Mouse (Mus musculus) liver, embryonic 16.5 days (tissue): ENCODE data around the gene Cct3. TPM values are rescaled to one million over a fixed set of nuclear protein-coding genes. Genes with fewer than 3 reads are reported as not detected.
A peak's percentile ranks its signal among the peaks of the same experiment; 100 is the strongest.
"Not testable (repeated sequence)": the region's sequence is repeated elsewhere in the genome, so short reads cannot be mapped to it uniquely, and the experiment has no call there.

Experiments
- ATAC-seq: fragments of 200-750 bp; cut with Nextera tagmentation; 2 replicates; pipeline ENCODE4 v1.8.0; 2017; ENCODE audit warnings: low read depth, mild to moderate bottlenecking, moderate number of reproducible peaks, moderate library complexity
- H3K27ac ChIP-seq: fragments of 300-500 bp; sonication (generic); 2 replicates; pipeline ENCODE4 v1.5.1; 2014; ENCODE audit warnings: mild to moderate bottlenecking, low read length
- H3K27me3 ChIP-seq: fragments of 300-500 bp; sonication (generic); 2 replicates; pipeline ENCODE4 v1.6.1; 2014; ENCODE audit warnings: low read depth, low read length, mixed read lengths; ENCODE audit not compliant: control insufficient read depth, insufficient read depth
- H3K36me3 ChIP-seq: fragments of 300-500 bp; sonication (generic); 2 replicates; pipeline ENCODE4 v1.6.1; 2014; ENCODE audit warnings: mild to moderate bottlenecking; ENCODE audit not compliant: control insufficient read depth, insufficient read depth
- H3K4me1 ChIP-seq: fragments of 300-500 bp; sonication (generic); 2 replicates; pipeline ENCODE4 v1.6.1; 2014; ENCODE audit warnings: low read depth, low read length, mixed read lengths; ENCODE audit not compliant: control insufficient read depth
- H3K4me2 ChIP-seq: fragments of 300-500 bp; sonication (generic); 2 replicates; pipeline ENCODE4 v1.6.1; 2014; ENCODE audit warnings: low read depth, low read length, mixed read lengths
- H3K4me3 ChIP-seq: fragments of 300-500 bp; sonication (generic); 2 replicates; pipeline ENCODE4 v1.5.1; 2014; ENCODE audit warnings: low read depth, mild to moderate bottlenecking, low read length
- H3K9ac ChIP-seq: fragments of 300-500 bp; sonication (generic); 2 replicates; pipeline ENCODE4 v1.6.1; 2014; ENCODE audit warnings: low read depth, low read length
- H3K9me3 ChIP-seq: fragments of 300-500 bp; sonication (generic); replicated peaks from 2 replicates; pipeline ENCODE4 v1.6.1; 2016; ENCODE audit warnings: low read length; ENCODE audit not compliant: control insufficient read depth
- WGBS: fragments of 180-500 bp; shearing (Covaris S2); extraction: QIAGEN DNeasy Blood & Tissue Kit; methylation state at CpG from one replicate; pipeline ENCODE4 v1.1.7; 2014; ENCODE audit not compliant: insufficient replicate concordance; 5-methylcytosine and 5-hydroxymethylcytosine counted together
- polyA plus RNA-seq: library from polyadenylated mRNA; unstranded; fragments of >200 nt; fragmentation: Nextera tagmentation; extraction: Ambion mirVana; gene quantifications from 2 replicates; pipeline ENCODE4 v1.2.1, GENCODE M21; 2015

The Cct3 gene
- polyA plus RNA-seq, 1 experiment from 2014 or later = 213 TPM

- Histone ChIP-seq H3K9me3 (no peaks in the 10 kb centered on the region), H3K4me3 (peak within 1 kb of the TSS; percentile 59), H3K27me3 (peaks cover 17% of the 10 kb centered on the region), H3K36me3 (peaks cover 30% of the 10 kb centered on the region), H3K27ac (peak within 1 kb of the TSS; percentile 87), H3K9ac (peak within 1 kb of the TSS; percentile 59), H3K4me2 (peak within 1 kb of the TSS; percentile 67), H3K4me1 (peaks cover 53% of the 10 kb centered on the region)
- 3% methylated on average over 16 of the region's 16 CpGs for WGBS
- peak; percentile 68 for ATAC-seq
Observed at GRCm38 (mm10) chr3:88364337-88364736, 67.4 kb downstream of the Cct3 start, which contains the start of gene Paqr6. Gene Paqr6 (plus strand): TSS chr3:88364584.

DNA sequence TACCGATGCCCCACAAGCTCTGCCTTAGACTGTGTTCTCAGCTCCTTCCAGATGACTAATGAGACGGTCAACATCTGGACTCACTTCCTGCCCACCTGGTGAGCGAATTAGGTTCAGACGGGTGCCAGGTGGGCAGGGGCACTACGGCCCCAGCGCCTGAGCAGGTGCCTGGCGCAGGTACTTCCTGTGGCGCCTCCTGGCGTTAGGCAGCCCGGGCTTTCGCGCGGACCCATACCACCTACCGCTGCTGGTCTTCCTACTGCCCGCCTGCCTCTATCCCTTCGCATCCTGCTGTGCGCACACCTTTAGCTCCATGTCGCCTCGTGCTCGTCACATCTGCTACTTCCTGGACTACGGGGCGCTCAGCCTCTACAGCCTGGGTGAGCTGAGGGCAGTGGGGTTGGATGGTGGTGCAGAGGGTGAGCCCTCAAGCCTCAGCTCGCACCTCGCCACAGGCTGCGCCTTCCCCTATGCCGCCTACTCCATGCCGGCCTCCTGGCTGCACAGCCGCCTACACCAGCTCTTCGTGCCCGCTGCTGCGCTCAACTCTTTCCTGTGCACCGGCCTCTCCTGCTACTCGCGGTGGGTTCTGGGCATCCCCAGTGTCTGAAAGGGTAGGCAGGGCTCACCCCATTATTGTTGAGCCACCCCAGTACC lies 68.9 kb downstream of the Cct3 start:
- Histone ChIP-seq H3K4me2 (peak overlapping the region; percentile 67; the same call in 1 of the 2 replicates), H3K36me3 (peaks cover 15% of the 10 kb centered on the region), H3K9ac (no peak overlapping the region), H3K4me1 (peaks cover 52% of the 10 kb centered on the region), H3K27ac (no peak overlapping the region), H3K9me3 (peaks cover 4% of the 10 kb centered on the region; the same call in 1 of the 2 replicates), H3K4me3 (peak overlapping the region; percentile 59; the same call in 1 of the 2 replicates), H3K27me3 (peaks cover 17% of the 10 kb centered on the region)
- no peak for ATAC-seq
- 36% methylated on average over 34 of the region's 34 CpGs for WGBS

DNA sequence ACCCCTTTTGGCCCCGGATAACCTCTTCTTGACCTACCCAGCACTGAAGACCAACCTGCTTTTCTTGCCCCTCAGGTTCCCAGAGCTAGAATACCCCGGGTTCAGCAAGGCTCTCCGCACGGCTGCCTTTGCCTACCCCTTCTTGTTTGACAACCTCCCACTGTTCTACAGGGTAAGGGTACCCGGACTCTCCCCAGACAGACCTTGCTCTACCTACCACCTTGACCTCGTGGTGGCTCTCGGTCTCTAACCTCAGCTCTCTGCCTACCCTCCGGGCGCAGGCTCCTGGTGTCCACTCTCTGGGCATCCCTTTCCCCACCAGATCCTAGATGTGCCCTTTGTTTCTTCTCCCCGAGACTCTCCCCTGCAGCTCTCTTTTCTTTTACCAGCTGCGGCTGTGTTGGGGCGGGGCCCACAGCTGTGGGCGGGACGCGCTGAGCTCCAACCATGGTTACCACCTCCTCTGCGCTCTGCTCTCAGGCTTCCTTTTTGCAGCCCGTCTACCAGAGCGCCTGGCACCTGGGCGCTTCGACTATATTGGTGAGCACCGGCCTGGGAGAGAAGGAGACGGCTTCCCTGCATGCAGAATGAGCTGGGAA lies 70.0 kb downstream of the Cct3 start:
- not testable (repeated sequence) for H3K9ac ChIP-seq, H3K9me3 ChIP-seq, H3K36me3 ChIP-seq, H3K27ac ChIP-seq, H3K4me3 ChIP-seq
- Histone ChIP-seq H3K4me2 (0 out of 2 replicates have a peak overlapping the region, but pooled peaks have one; percentile 46), H3K27me3 (peaks cover 17% of the 10 kb centered on the region), H3K4me1 (peaks cover 42% of the 10 kb centered on the region)
- 7% methylated on average over 18 of the region's 22 CpGs for WGBS
- peak; percentile 45 for ATAC-seq

GRCm38 (mm10) chr3:88367517-88367916 lies 70.6 kb downstream of the Cct3 start:
- Histone ChIP-seq H3K4me1 (peaks cover 36% of the 10 kb centered on the region), H3K27me3 (peaks cover 17% of the 10 kb centered on the region)
- H3K4me3 ChIP-seq, H3K36me3 ChIP-seq, H3K27ac ChIP-seq, H3K9ac ChIP-seq, H3K4me2 ChIP-seq, H3K9me3 ChIP-seq, ATAC-seq: not testable (repeated sequence)
- 36% methylated on average over 3 of the region's 7 CpGs for WGBS

DNA sequence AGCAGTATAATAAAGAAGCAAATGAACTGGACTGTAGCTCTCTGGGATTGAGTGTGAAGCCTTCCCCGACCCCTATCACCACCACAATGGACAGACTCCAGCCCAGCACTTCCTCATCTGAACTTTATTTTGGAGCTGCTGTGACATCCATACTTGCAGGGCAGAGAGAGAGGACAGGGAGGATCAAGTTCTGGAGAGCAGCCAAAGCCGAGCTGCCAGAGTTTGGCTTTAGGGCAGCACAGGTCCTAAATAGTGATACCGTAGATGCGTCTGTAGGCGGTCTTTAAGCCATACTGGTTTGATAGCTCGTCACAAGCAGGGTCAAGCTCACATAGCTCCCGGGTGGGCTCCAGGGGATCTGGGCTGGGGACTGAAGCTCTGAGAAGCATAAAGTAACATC lies 71.6 kb downstream of the Cct3 start:
- not testable (repeated sequence) for H3K36me3 ChIP-seq, H3K4me2 ChIP-seq, H3K27ac ChIP-seq, H3K9ac ChIP-seq, H3K9me3 ChIP-seq, ATAC-seq, H3K4me3 ChIP-seq
- Histone ChIP-seq H3K27me3 (peaks cover 17% of the 10 kb centered on the region), H3K4me1 (peaks cover 26% of the 10 kb centered on the region)
- 66% methylated on average over 7 of the region's 7 CpGs for WGBS

Other genes with a start within 250 kb of the Cct3 start
- gene Naxe, start 238.6 kb upstream of the Cct3 start, polyA plus RNA-seq = 83.2 and 85.0 TPM in 2 replicates
- gene Ttc24, start 218.8 kb upstream of the Cct3 start, polyA plus RNA-seq = not detected in 2 replicates
- gene Iqgap3, start 215.1 kb upstream of the Cct3 start, polyA plus RNA-seq = 7.3 and 7.6 TPM in 2 replicates
- gene Mef2d, start 154.7 kb upstream of the Cct3 start, polyA plus RNA-seq = 5.2 and 7.9 TPM in 2 replicates
- gene Rhbg, start 42.4 kb upstream of the Cct3 start, polyA plus RNA-seq = 4.8 and 6.3 TPM in 2 replicates
- 0.35 TPM in 1 of 2 replicates, not detected in the other for gene Gm38392, start 9.9 kb upstream of the Cct3 start, polyA plus RNA-seq
- 4.1 and 4.7 TPM in 2 replicates for gene Tsacc, start 117 bp upstream of the Cct3 start, polyA plus RNA-seq
- gene Glmp, start 27.9 kb downstream of the Cct3 start, polyA plus RNA-seq = 97.1 and 97.9 TPM in 2 replicates
- gene Tmem79, start 39.0 kb downstream of the Cct3 start, polyA plus RNA-seq = 1.0 and 1.4 TPM in 2 replicates
- gene Smg5, start 39.1 kb downstream of the Cct3 start, polyA plus RNA-seq = 27.7 and 30.8 TPM in 2 replicates
- gene Paqr6, start 67.5 kb downstream of the Cct3 start, polyA plus RNA-seq = 5.9 and 7.0 TPM in 2 replicates
- 0.15 and 0.69 TPM in 2 replicates for gene Bglap3, start 75.6 kb downstream of the Cct3 start, polyA plus RNA-seq
- gene Bglap2, start 81.6 kb downstream of the Cct3 start, polyA plus RNA-seq = not detected in 2 replicates
- not detected in 2 replicates for gene Bglap, start 87.3 kb downstream of the Cct3 start, polyA plus RNA-seq
- 69.7 and 76.8 TPM in 2 replicates for gene Pmf1, start 113.2 kb downstream of the Cct3 start, polyA plus RNA-seq
- 10.0 and 11.8 TPM in 2 replicates for gene Slc25a44, start 128.0 kb downstream of the Cct3 start, polyA plus RNA-seq
- 27.0 and 29.1 TPM in 2 replicates for gene Sema4a, start 164.1 kb downstream of the Cct3 start, polyA plus RNA-seq
- 123 and 131 TPM in 2 replicates for gene Lmna, start 212.8 kb downstream of the Cct3 start, polyA plus RNA-seq
- gene Mex3a, start 235.3 kb downstream of the Cct3 start, polyA plus RNA-seq = 0.44 and 0.53 TPM in 2 replicates